Mouse (Mus musculus) forebrain, embryonic 14.5 days (tissue): ENCODE results near the gene Fahd1. TPM values are rescaled to one million over a fixed set of nuclear protein-coding genes. Genes with fewer than 3 reads are reported as not detected.

ENCODE experiments used
- ATAC-seq: fragments of 200-750 bp; cut with Nextera tagmentation; 2 replicates; pipeline ENCODE4 v1.8.0; 2017; ENCODE audit warnings: mild to moderate bottlenecking, moderate library complexity
- DNase-seq: peaks from one replicate; pipeline ENCODE4 v3.0.0-alpha.2; 2015; ENCODE audit warnings: low spot score
- H3K27ac ChIP-seq: fragments of 300-500 bp; sonication (generic); 2 replicates; pipeline ENCODE4 v1.5.1; 2014; ENCODE audit warnings: low read depth, mild to moderate bottlenecking, control low read depth, low read length, moderate library complexity
- H3K27me3 ChIP-seq: fragments of 300-500 bp; sonication (generic); replicated peaks from 2 replicates; pipeline ENCODE4 v1.6.1; 2014; ENCODE audit warnings: low read length, control low read depth, mixed read lengths; ENCODE audit not compliant: control insufficient read depth, insufficient read depth
- H3K36me3 ChIP-seq: fragments of 300-500 bp; sonication (generic); 2 replicates; pipeline ENCODE4 v1.6.1; 2014; ENCODE audit warnings: low read length, control low read depth; ENCODE audit not compliant: control insufficient read depth, insufficient read depth
- H3K4me1 ChIP-seq: fragments of 300-500 bp; sonication (generic); 2 replicates; pipeline ENCODE4 v1.6.1; 2014; ENCODE audit warnings: antibody characterized with exemption, low read length, control low read depth; ENCODE audit not compliant: control insufficient read depth, insufficient read depth
- H3K4me2 ChIP-seq: fragments of 300-500 bp; sonication (generic); 2 replicates; pipeline ENCODE4 v1.6.1; 2014; ENCODE audit warnings: mild to moderate bottlenecking, control low read depth, low read length
- H3K4me3 ChIP-seq: fragments of 300-500 bp; sonication (generic); 2 replicates; pipeline ENCODE4 v1.5.1; 2014; ENCODE audit warnings: low read depth, low read length, control low read depth
- H3K9ac ChIP-seq: fragments of 300-500 bp; sonication (generic); 2 replicates; pipeline ENCODE4 v1.6.1; 2014; ENCODE audit warnings: mild to moderate bottlenecking, low read length, control low read depth, moderate library complexity
- H3K9me3 ChIP-seq: fragments of 300-500 bp; sonication (generic); replicated peaks from 2 replicates; pipeline ENCODE4 v1.6.1; 2016; ENCODE audit warnings: low read length, control low read depth, mixed read lengths; ENCODE audit not compliant: control insufficient read depth
- WGBS: fragments of 180-500 bp; shearing (Covaris S2); extraction: QIAGEN DNeasy Blood & Tissue Kit; methylation state at CpG from one replicate; pipeline ENCODE4 v1.1.7; 2014; 5-methylcytosine and 5-hydroxymethylcytosine counted together
- polyA plus RNA-seq: library from polyadenylated mRNA; unstranded; fragments of >200 nt; fragmentation: Nextera tagmentation; extraction: Ambion mirVana; gene quantifications from 2 replicates; pipeline ENCODE4 v1.2.1, GENCODE M21; 2014

The Fahd1 gene
- polyA plus RNA-seq, 1 experiment from 2014 or later, result 19.2 TPM

GRCm38 (mm10) chr17:24894061-24894994, 44.2 kb upstream of the Fahd1 start:
- no peaks in the 10 kb centered on the region for H3K27me3 ChIP-seq
- peak overlapping the region; percentile 98 for H3K4me2 ChIP-seq
- peak overlapping the region; percentile 81 for H3K4me3 ChIP-seq
- peak overlapping the region; percentile 81 for H3K27ac ChIP-seq
- H3K36me3 ChIP-seq, result peaks cover 64% of the 10 kb centered on the region
- ATAC-seq (peak; percentile 12), DNase-seq (no peak)
- no peaks in the 10 kb centered on the region for H3K9me3 ChIP-seq
- peaks cover 21% of the 10 kb centered on the region for H3K4me1 ChIP-seq
- WGBS, result 12% methylated on average over 31 of the region's 31 CpGs
- H3K9ac ChIP-seq, result peak overlapping the region; percentile 90

DNA sequence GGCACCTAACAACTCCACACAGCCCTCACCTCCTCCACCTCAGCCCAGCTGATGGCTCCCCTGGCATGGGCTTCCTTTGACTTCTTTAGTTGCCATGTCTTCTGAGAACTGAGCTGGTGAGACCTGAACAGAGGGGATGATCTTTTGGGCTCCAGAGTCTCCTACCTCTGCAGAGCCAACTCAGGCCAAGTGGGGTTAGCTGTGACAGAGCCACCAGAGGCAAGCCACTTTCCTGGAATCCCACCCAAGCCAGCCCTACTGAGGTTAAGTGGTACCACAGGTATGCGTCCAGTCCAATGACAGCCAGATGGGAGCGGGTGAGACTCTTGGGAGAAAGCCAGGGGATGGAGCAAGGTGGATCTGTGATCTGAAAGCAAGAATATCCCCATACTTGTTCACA, 43.1 kb upstream of the Fahd1 start:
- no peak overlapping the region for H3K4me3 ChIP-seq
- H3K27me3 ChIP-seq, result no peaks in the 10 kb centered on the region
- WGBS, result 93% methylated on average over 2 of the region's 2 CpGs
- no peaks in the 10 kb centered on the region for H3K9me3 ChIP-seq
- H3K4me2 ChIP-seq, result no peak overlapping the region
- H3K4me1 ChIP-seq, result peaks cover 21% of the 10 kb centered on the region
- DNase-seq (no peak), ATAC-seq (no peak)
- no peak overlapping the region for H3K9ac ChIP-seq
- no peak overlapping the region for H3K27ac ChIP-seq
- peaks cover 63% of the 10 kb centered on the region for H3K36me3 ChIP-seq

DNA sequence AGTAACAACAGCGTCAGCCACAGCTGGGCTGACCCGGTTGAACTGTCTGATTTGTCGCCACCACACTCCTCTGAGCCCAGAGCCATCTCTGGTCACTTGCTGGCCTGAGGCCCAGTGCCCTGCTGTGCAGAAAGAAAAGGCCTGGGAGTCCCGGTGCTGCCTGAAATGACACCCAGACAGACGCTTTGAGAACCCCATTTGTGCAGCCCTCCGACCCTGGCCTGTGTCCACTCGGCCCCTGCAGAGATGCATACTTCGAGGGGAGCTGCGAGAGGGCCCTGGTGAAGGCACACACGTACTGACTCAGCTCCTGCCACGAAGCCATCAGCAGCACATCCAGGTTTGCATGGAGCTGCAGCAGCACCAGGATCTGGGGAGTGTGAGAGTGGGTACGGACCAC, 42.6 kb upstream of the Fahd1 start:
- peaks cover 59% of the 10 kb centered on the region for H3K36me3 ChIP-seq
- WGBS, result 89% methylated on average over 12 of the region's 12 CpGs

GRCm38 (mm10) chr17:24891321-24891720, 41.2 kb upstream of the Fahd1 start:
- Histone ChIP-seq H3K27me3 (no peaks in the 10 kb centered on the region), H3K9me3 (no peaks in the 10 kb centered on the region), H3K9ac (no peak overlapping the region), H3K4me3 (no peak overlapping the region), H3K36me3 (peaks cover 54% of the 10 kb centered on the region), H3K4me1 (peaks cover 22% of the 10 kb centered on the region), H3K27ac (no peak overlapping the region), H3K4me2 (no peak overlapping the region)
- WGBS, result 92% methylated on average over 13 of the region's 13 CpGs
- ATAC-seq, result no peak
- DNase-seq, result no peak

More for the DNA sequence above, 42.6 kb upstream of the Fahd1 start:
- DNase-seq (no peak), ATAC-seq (no peak)
- Histone ChIP-seq H3K27me3 (no peaks in the 10 kb centered on the region), H3K27ac (no peak overlapping the region), H3K4me2 (no peak overlapping the region), H3K4me3 (no peak overlapping the region), H3K9ac (no peak overlapping the region), H3K4me1 (peaks cover 23% of the 10 kb centered on the region), H3K9me3 (no peaks in the 10 kb centered on the region)

- Histone ChIP-seq H3K36me3 (peaks cover 54% of the 10 kb centered on the region), H3K4me3 (no peak overlapping the region), H3K27me3 (no peaks in the 10 kb centered on the region), H3K27ac (no peak overlapping the region), H3K9ac (no peak overlapping the region), H3K4me1 (peaks cover 21% of the 10 kb centered on the region), H3K9me3 (no peaks in the 10 kb centered on the region), H3K4me2 (no peak overlapping the region)
- DNase-seq (no peak), ATAC-seq (no peak)
- WGBS, result 87% methylated on average over 19 of the region's 19 CpGs
Measured at GRCm38 (mm10) chr17:24890151-24891092, 40.3 kb upstream of the Fahd1 start.

GRCm38 (mm10) chr17:24888862-24889261, 38.7 kb upstream of the Fahd1 start:
- Histone ChIP-seq H3K4me1 (peaks cover 17% of the 10 kb centered on the region), H3K27ac (no peak overlapping the region), H3K9me3 (no peaks in the 10 kb centered on the region), H3K4me2 (no peak overlapping the region), H3K9ac (no peak overlapping the region), H3K36me3 (peaks cover 62% of the 10 kb centered on the region), H3K27me3 (no peaks in the 10 kb centered on the region), H3K4me3 (no peak overlapping the region)
- 90% methylated on average over 3 of the region's 3 CpGs for WGBS
- DNase-seq (no peak), ATAC-seq (no peak)

GRCm38 (mm10) chr17:24887291-24888080, 37.3 kb upstream of the Fahd1 start:
- H3K4me1 ChIP-seq, result peaks cover 15% of the 10 kb centered on the region
- no peaks in the 10 kb centered on the region for H3K9me3 ChIP-seq
- no peak overlapping the region for H3K27ac ChIP-seq
- ATAC-seq (no peak), DNase-seq (no peak)
- peak overlapping the region; percentile 92 for H3K4me2 ChIP-seq
- H3K9ac ChIP-seq, result peak overlapping the region; percentile 82
- H3K36me3 ChIP-seq, result peaks cover 63% of the 10 kb centered on the region
- no peaks in the 10 kb centered on the region for H3K27me3 ChIP-seq
- 68% methylated on average over 18 of the region's 18 CpGs for WGBS
- H3K4me3 ChIP-seq, result peak overlapping the region; percentile 87

DNA sequence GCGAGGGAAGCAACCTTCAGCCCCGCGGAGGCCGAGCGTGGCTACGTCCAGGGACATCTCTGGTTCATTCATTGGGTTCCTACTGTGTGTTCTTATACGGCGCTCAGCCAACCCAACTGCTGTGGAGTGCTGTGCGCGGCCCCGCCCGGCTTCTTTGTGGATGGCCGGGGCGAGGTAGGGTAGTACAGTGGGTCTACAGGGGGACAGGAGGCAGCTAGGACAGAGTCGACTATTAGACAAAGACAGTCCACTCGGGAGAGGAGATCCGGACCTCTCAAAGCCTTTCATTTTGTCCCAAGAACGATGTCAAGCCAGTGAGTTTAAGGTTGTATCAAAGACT, 36.7 kb upstream of the Fahd1 start:
- Histone ChIP-seq H3K4me2 (peak overlapping the region; percentile 92), H3K9ac (peak overlapping the region; percentile 82), H3K4me3 (peak overlapping the region; percentile 87), H3K27ac (peak overlapping the region; percentile 52; the same call in 1 of the 2 replicates), H3K9me3 (no peaks in the 10 kb centered on the region), H3K36me3 (peaks cover 59% of the 10 kb centered on the region), H3K27me3 (no peaks in the 10 kb centered on the region), H3K4me1 (peaks cover 15% of the 10 kb centered on the region)
- ATAC-seq, result peak; percentile 45; the same call in 1 of the 2 replicates
- 2% methylated on average over 18 of the region's 18 CpGs for WGBS
- no peak for DNase-seq
